Mouse (Mus musculus): Measurements from ENCODE around the gene Cdca7l. TPM values are rescaled to one million over a fixed set of nuclear protein-coding genes. Genes with fewer than 3 reads are reported as not detected.

Cdca7l gene
- total and polyA plus RNA-seq, 3 experiments: 30.6 to 56.6 (median 55.1) TPM

- TF ChIP-seq BHLHE40 (IDR thresholded peaks at IDR 0.05; ENCODE audit: low read depth, low read length) (no peak), ETS1 (conservative IDR thresholded peaks at IDR 0.05; ENCODE audit: low read depth, low read length) (no peak), PAX5 (IDR thresholded peaks at IDR 0.05; ENCODE audit: low read length) (no peak), USF1 (IDR thresholded peaks at IDR 0.05; ENCODE audit: low read depth, low read length) (no peak), TCF12 (IDR thresholded peaks at IDR 0.05; ENCODE audit: low read depth, low read length) (no peak), E2F4 (IDR thresholded peaks at IDR 0.05; ENCODE audit: insufficient replicate concordance, low read depth, low read length) (no peak), GABPA (IDR thresholded peaks at IDR 0.05; ENCODE audit: insufficient replicate concordance, low read depth, low read length) (no peak), HCFC1 (IDR thresholded peaks at IDR 0.05; ENCODE audit: low read depth, low read length) (no peak), ZC3H11A (IDR thresholded peaks at IDR 0.05; ENCODE audit: low read depth, low read length) (no peak), RCOR1 (conservative IDR thresholded peaks at IDR 0.05; ENCODE audit: low read depth, low read length) (no peak), ZMIZ1 (IDR thresholded peaks at IDR 0.05; ENCODE audit: low read depth, low read length) (no peak), MYC (IDR thresholded peaks at IDR 0.05; ENCODE audit: low read depth, low read length) (no peak), EP300 (IDR thresholded peaks at IDR 0.05; ENCODE audit: low read length) (no peak), ZNF384 (IDR thresholded peaks at IDR 0.05; ENCODE audit: low read depth, low read length) (no peak), SIN3A (IDR thresholded peaks at IDR 0.05; ENCODE audit: low read length) (no peak), MXI1 (IDR thresholded peaks at IDR 0.05; ENCODE audit: low read depth, low read length) (no peak), POLR2AphosphoS2 (IDR thresholded peaks at IDR 0.05; ENCODE audit: low read depth, low read length) (no peak), KAT2A (IDR thresholded peaks at IDR 0.05; ENCODE audit: insufficient replicate concordance, low read length) (no peak)
- in situ Hi-C loops (cut with MboI; ENCODE audit: low pct_ligation_motif_present, low pct_unique_long_range_greater_than_20kb, low sequenced_read_pairs) (no loop called here), dilution Hi-C loops (cut with MboI; ENCODE audit: extremely low pct_ligation_motif_present, extremely low pct_unique_long_range_greater_than_20kb, low sequenced_read_pairs) (no loop called here)
- Histone ChIP-seq H3K4me2 (ENCODE audit: insufficient read depth, low read depth, poor library complexity, severe bottlenecking) (no peak overlapping the region), H3K27ac (ENCODE audit: insufficient read depth, low read depth) (no peak overlapping the region), H3K36me3 (replicated peaks in 1 of 2; ENCODE audit: control insufficient read depth in 1 of 2, insufficient read depth in 1 of 2, low read length in 1 of 2) (no peaks in the 10 kb centered on the region), H3K9ac (ENCODE audit: insufficient read depth, low read depth) (no peak overlapping the region), H3K4me3 (replicated peaks in 1 of 3; ENCODE audit: low read depth in 2 of 3, low read length in 2 of 3, poor library complexity in 1 of 3) (no peak overlapping the region), H3K9me3 (replicated peaks; ENCODE audit: low read length) (no peaks in the 10 kb centered on the region), H3K79me2 (replicated peaks; ENCODE audit: control insufficient read depth, extremely low read depth, insufficient read depth, poor library complexity, severe bottlenecking) (no peaks in the 10 kb centered on the region), H3K4me1 (ENCODE audit: control insufficient read depth in 1 of 2, insufficient read depth in 2 of 2) (no peaks in the 10 kb centered on the region), H3K27me3 (replicated peaks) (no peaks in the 10 kb centered on the region)
- no peak for DNase-seq (ENCODE audit: extremely low read depth)
These were observed 15.1 kb upstream of the Cdca7l start for GRCm38 (mm10) chr12:117789017-117789416.

GRCm38 (mm10) chr12:117795303-117795702 is 8.8 kb upstream of the Cdca7l start:
- H3K27me3 ChIP-seq (replicated peaks): no peaks in the 10 kb centered on the region
- H3K27ac ChIP-seq (ENCODE audit: insufficient read depth, low read depth): no peak overlapping the region
- no peaks in the 10 kb centered on the region for H3K4me1 ChIP-seq (ENCODE audit: control insufficient read depth in 1 of 2, insufficient read depth in 2 of 2)
- H3K4me2 ChIP-seq (ENCODE audit: insufficient read depth, low read depth, poor library complexity, severe bottlenecking): no peak overlapping the region
- no peaks in the 10 kb centered on the region for H3K36me3 ChIP-seq (replicated peaks in 1 of 2; ENCODE audit: control insufficient read depth in 1 of 2, insufficient read depth in 1 of 2, low read length in 1 of 2)
- no peak overlapping the region for H3K4me3 ChIP-seq (replicated peaks in 1 of 3; ENCODE audit: low read depth in 2 of 3, low read length in 2 of 3, poor library complexity in 1 of 3)
- H3K79me2 ChIP-seq (replicated peaks; ENCODE audit: control insufficient read depth, extremely low read depth, insufficient read depth, poor library complexity, severe bottlenecking): no peaks in the 10 kb centered on the region
- H3K9ac ChIP-seq (ENCODE audit: insufficient read depth, low read depth): no peak overlapping the region
- in situ Hi-C loops (cut with MboI; ENCODE audit: low pct_ligation_motif_present, low pct_unique_long_range_greater_than_20kb, low sequenced_read_pairs): no loop called here
- no peak for DNase-seq (ENCODE audit: extremely low read depth)
- TF ChIP-seq USF1 (IDR thresholded peaks at IDR 0.05; ENCODE audit: low read depth, low read length): no peak
- no peak for TF ChIP-seq USF2 (conservative IDR thresholded peaks at IDR 0.05; ENCODE audit: low read depth, low read length)
- no peak for TF ChIP-seq KAT2A (IDR thresholded peaks at IDR 0.05; ENCODE audit: insufficient replicate concordance, low read length)
- no peak for TF ChIP-seq NELFE (IDR thresholded peaks at IDR 0.05; ENCODE audit: low read depth, low read length)
- no peak for TF ChIP-seq POLR2A (IDR thresholded peaks at IDR 0.05; ENCODE audit: low read depth, low read length)
- no peak for TF ChIP-seq SMC3 (IDR thresholded peaks at IDR 0.05; ENCODE audit: low read depth, low read length)
- no peak for TF ChIP-seq ZC3H11A (IDR thresholded peaks at IDR 0.05; ENCODE audit: low read depth, low read length)
- TF ChIP-seq JUND (conservative IDR thresholded peaks at IDR 0.05; ENCODE audit: low read depth, low read length): no peak
- TF ChIP-seq SIN3A (IDR thresholded peaks at IDR 0.05; ENCODE audit: low read length): no peak
- TF ChIP-seq MAFK (IDR thresholded peaks at IDR 0.05; ENCODE audit: insufficient replicate concordance, low read length): no peak
- no peak for TF ChIP-seq MEF2A (IDR thresholded peaks at IDR 0.05; ENCODE audit: borderline replicate concordance, low read depth, low read length)
- dilution Hi-C loops (cut with MboI; ENCODE audit: extremely low pct_ligation_motif_present, extremely low pct_unique_long_range_greater_than_20kb, low sequenced_read_pairs): no loop called here
- H3K9me3 ChIP-seq (replicated peaks; ENCODE audit: low read length): no peaks in the 10 kb centered on the region
